Mouse (Mus musculus) liver, embryonic 14.5 days (tissue): ENCODE measurements around the gene Cenpx.

ENCODE experiments used
- CTCF ChIP-seq: IDR thresholded peaks from 2 replicates; pipeline ENCODE4 v1.5.1; 2016; ENCODE audit warnings: antibody characterized with exemption, low read depth, control low read depth
- EP300 ChIP-seq: IDR thresholded peaks from 2 replicates; pipeline ENCODE4 v1.6.1; 2016; ENCODE audit warnings: antibody characterized with exemption, low read depth

- no peak for TF ChIP-seq CTCF
- TF ChIP-seq EP300: no peak
These were observed 18.5 kb upstream of the Cenpx start, which contains the start of gene Cbr2 for GRCm38 (mm10) chr11:120731858-120732680.
